Mouse (Mus musculus) limb, embryonic 14.5 days (tissue): Measurements from ENCODE around the gene Sel1l. TPM values are rescaled to one million over a fixed set of nuclear protein-coding genes. Genes with fewer than 3 reads are reported as not detected.

Experiments
- ATAC-seq: fragments of 200-750 bp; cut with Nextera tagmentation; 2 replicates; pipeline ENCODE4 v1.8.0; 2017; ENCODE audit warnings: low read depth, moderate number of reproducible peaks, moderate TSS enrichment; ENCODE audit not compliant: low FRiP score
- DNase-seq: peaks from one replicate; pipeline ENCODE4 v3.0.0-alpha.2; 2015; ENCODE audit warnings: low spot score
- H3K27ac ChIP-seq: fragments of 300-500 bp; sonication (generic); replicated peaks from 2 replicates; pipeline ENCODE4 v1.5.1; 2014; ENCODE audit warnings: low read depth, mild to moderate bottlenecking, low read length, moderate library complexity, mixed read lengths
- H3K27me3 ChIP-seq: fragments of 300-500 bp; sonication (generic); 2 replicates; pipeline ENCODE4 v1.6.1; 2014; ENCODE audit warnings: low read length, mixed read lengths; ENCODE audit not compliant: control insufficient read depth, insufficient read depth
- H3K36me3 ChIP-seq: fragments of 300-500 bp; sonication (generic); 2 replicates; pipeline ENCODE4 v1.6.1; 2014; ENCODE audit warnings: mild to moderate bottlenecking, low read length, moderate library complexity, mixed read lengths; ENCODE audit not compliant: control insufficient read depth, insufficient read depth
- H3K4me1 ChIP-seq: fragments of 300-500 bp; sonication (generic); 2 replicates; pipeline ENCODE4 v1.6.1; 2014; ENCODE audit warnings: antibody characterized with exemption, low read length, mixed read lengths; ENCODE audit not compliant: control insufficient read depth, insufficient read depth
- H3K4me2 ChIP-seq: fragments of 300-500 bp; sonication (generic); replicated peaks from 2 replicates; pipeline ENCODE4 v1.6.1; 2014; ENCODE audit warnings: low read depth, mild to moderate bottlenecking, low read length, moderate library complexity; ENCODE audit not compliant: severe bottlenecking
- H3K4me3 ChIP-seq: fragments of 300-500 bp; sonication (generic); replicated peaks from 2 replicates; pipeline ENCODE4 v1.5.1; 2014; ENCODE audit warnings: low read length
- H3K9ac ChIP-seq: fragments of 300-500 bp; sonication (generic); 2 replicates; pipeline ENCODE4 v1.6.1; 2014; ENCODE audit warnings: mild to moderate bottlenecking, low read depth, low read length, moderate library complexity; ENCODE audit not compliant: severe bottlenecking
- H3K9me3 ChIP-seq: fragments of 300-500 bp; sonication (generic); 2 replicates; pipeline ENCODE4 v1.6.1; 2016; ENCODE audit warnings: low read length; ENCODE audit not compliant: control insufficient read depth
- POLR2A ChIP-seq: fragments of 200-500 bp; IDR thresholded peaks from 2 replicates; pipeline ENCODE4 v1.8.0; 2012; ENCODE audit warnings: inconsistent platforms, mild to moderate bottlenecking, moderate library complexity, borderline replicate concordance; ENCODE audit not compliant: insufficient read depth, insufficient read length; ENCODE audit errors: extremely low read depth
- WGBS: fragments of 180-500 bp; shearing (Covaris S2); extraction: QIAGEN DNeasy Blood & Tissue Kit; methylation state at CpG from one replicate; pipeline ENCODE4 v1.1.7; 2014; 5-methylcytosine and 5-hydroxymethylcytosine counted together
- microRNA-seq: library from miRNA; unstranded; fragments of <30 nt; microRNA quantifications from one replicate; pipeline ENCODE4, GENCODE M21; 2016
- polyA plus RNA-seq, 2 experiments: library from polyadenylated mRNA; depleted of rRNA in 1 of 2; stranded (reverse) in 1 of 2; unstranded in 1 of 2; fragments of >200 nt; fragmentation: Nextera tagmentation in 1 of 2; extraction: Ambion mirVana in 1 of 2; gene quantifications; 2 replicates each; pipeline versions ENCODE4 v1.2.1 to v1.2.3; 2012 to 2014

Sel1l gene
- polyA plus RNA-seq, 2 experiments = 50.6 to 81.0 TPM

- Histone ChIP-seq H3K27ac (no peak overlapping the region), H3K36me3 (no peaks in the 10 kb centered on the region), H3K9ac (no peak overlapping the region), H3K9me3 (no peaks in the 10 kb centered on the region), H3K4me1 (0 out of 2 replicates have a peak, but pooled peaks cover 5% of the 10 kb centered on the region), H3K27me3 (no peaks in the 10 kb centered on the region), H3K4me3 (no peak overlapping the region), H3K4me2 (no peak overlapping the region)
- WGBS = 88% methylated on average over 13 of the region's 13 CpGs
- ATAC-seq (no peak), DNase-seq (no peak)
- no peak for TF ChIP-seq POLR2A
Observed at GRCm38 (mm10) chr12:91757854-91758562, 90.9 kb downstream of the Sel1l start.

- no peak for TF ChIP-seq POLR2A
- Histone ChIP-seq H3K4me3 (no peak overlapping the region), H3K36me3 (no peaks in the 10 kb centered on the region), H3K27ac (no peak overlapping the region), H3K4me1 (0 out of 2 replicates have a peak, but pooled peaks cover 5% of the 10 kb centered on the region), H3K9me3 (no peaks in the 10 kb centered on the region), H3K9ac (no peak overlapping the region), H3K4me2 (no peak overlapping the region), H3K27me3 (no peaks in the 10 kb centered on the region)
- 19% methylated on average over 5 of the region's 5 CpGs for WGBS
- DNase-seq (no peak), ATAC-seq (no peak)
Observed at GRCm38 (mm10) chr12:91756562-91757166, 92.3 kb downstream of the Sel1l start.

Small RNA genes within 50 kb of the gene (microRNA-seq; reads per million reads assigned to microRNA genes)
- not detected for gene Gm22015

Other genes starting within 250 kb of the Sel1l start
- 9.9 and 10.4 TPM in 2 replicates for gene Ston2, start 60.8 kb downstream of the Sel1l start, polyA plus RNA-seq (2012; rRNA removed)
- gene Ston2, start 60.8 kb downstream of the Sel1l start, polyA plus RNA-seq (2014; fragmentation: Nextera tagmentation; extraction: Ambion mirVana) = 9.6 and 10.8 TPM in 2 replicates